Mouse (Mus musculus) neural tube, embryonic 11.5 days (tissue): ENCODE results near the gene Mtor. TPM values are rescaled to one million over a fixed set of nuclear protein-coding genes. Genes with fewer than 3 reads are reported as not detected.
A peak's percentile ranks its signal among the peaks of the same experiment; 100 is the strongest.

ENCODE experiments used
- ATAC-seq: fragments of 200-750 bp; cut with Nextera tagmentation; 2 replicates; pipeline ENCODE4 v1.8.0; 2017; ENCODE audit warnings: moderate number of reproducible peaks, mild to moderate bottlenecking, moderate TSS enrichment, moderate library complexity; ENCODE audit not compliant: insufficient read depth, low FRiP score, low TSS enrichment
- DNase-seq: peaks from one replicate; pipeline ENCODE4 v3.0.0-alpha.2; 2015; ENCODE audit warnings: low spot score
- H3K27ac ChIP-seq: fragments of 300-500 bp; sonication (generic); 2 replicates; pipeline ENCODE4 v1.5.1; 2014; ENCODE audit warnings: low read depth, mild to moderate bottlenecking, low read length
- H3K27me3 ChIP-seq: fragments of 300-500 bp; sonication (generic); 2 replicates; pipeline ENCODE4 v1.6.1; 2014; ENCODE audit warnings: mild to moderate bottlenecking, low read length, mixed read lengths; ENCODE audit not compliant: control insufficient read depth, insufficient read depth
- H3K36me3 ChIP-seq: fragments of 300-500 bp; sonication (generic); 2 replicates; pipeline ENCODE4 v1.6.1; 2014; ENCODE audit warnings: mild to moderate bottlenecking, low read length, moderate library complexity, mixed read lengths; ENCODE audit not compliant: control insufficient read depth, insufficient read depth
- H3K4me1 ChIP-seq: fragments of 300-500 bp; sonication (generic); 2 replicates; pipeline ENCODE4 v1.6.1; 2014; ENCODE audit warnings: low read length, mixed read lengths; ENCODE audit not compliant: control insufficient read depth, insufficient read depth
- H3K4me2 ChIP-seq: fragments of 300-500 bp; sonication (generic); 2 replicates; pipeline ENCODE4 v1.6.1; 2014; ENCODE audit warnings: low read depth, mild to moderate bottlenecking, moderate library complexity
- H3K4me3 ChIP-seq: fragments of 300-500 bp; sonication (generic); 2 replicates; pipeline ENCODE4 v1.5.1; 2014; ENCODE audit warnings: low read depth, low read length
- H3K9ac ChIP-seq: fragments of 300-500 bp; sonication (generic); 2 replicates; pipeline ENCODE4 v1.6.1; 2014; ENCODE audit warnings: mild to moderate bottlenecking, low read length
- H3K9me3 ChIP-seq: fragments of 300-500 bp; sonication (generic); 2 replicates; pipeline ENCODE4 v1.6.1; 2016; ENCODE audit warnings: low read length; ENCODE audit not compliant: control insufficient read depth
- WGBS: fragments of 180-500 bp; shearing (Covaris S2); extraction: QIAGEN DNeasy Blood & Tissue Kit; methylation state at CpG from one replicate; pipeline ENCODE4 v1.1.7; 2014; 5-methylcytosine and 5-hydroxymethylcytosine counted together
- polyA plus RNA-seq: library from polyadenylated mRNA; unstranded; fragments of >200 nt; fragmentation: Nextera tagmentation; extraction: Ambion mirVana; gene quantifications from 2 replicates; pipeline ENCODE4 v1.2.1, GENCODE M21; 2014

Gene Mtor
- polyA plus RNA-seq, result 34.1 and 36.1 TPM in 2 replicates

GRCm38 (mm10) chr4:148448179-148448852, at the start of gene Mtor:
TSS of gene Mtor (plus strand) at chr4:148448611.
- H3K27me3 ChIP-seq, result no peaks in the 10 kb centered on the region
- peak within 1 kb of the TSS; percentile 49; the same call in 1 of the 2 replicates for H3K27ac ChIP-seq
- H3K36me3 ChIP-seq, result no peaks in the 10 kb centered on the region; the same call in 1 of the 2 replicates
- H3K4me2 ChIP-seq, result peak within 1 kb of the TSS; percentile 77
- peak within 1 kb of the TSS; percentile 95 for H3K4me3 ChIP-seq
- H3K4me1 ChIP-seq, result peaks cover 14% of the 10 kb centered on the region
- no peaks in the 10 kb centered on the region for H3K9me3 ChIP-seq
- ATAC-seq (peak; percentile 95), DNase-seq (peak; percentile 94)
- H3K9ac ChIP-seq, result peak within 1 kb of the TSS; percentile 87
- under 1% methylated on average over 56 of the region's 56 CpGs for WGBS

DNA sequence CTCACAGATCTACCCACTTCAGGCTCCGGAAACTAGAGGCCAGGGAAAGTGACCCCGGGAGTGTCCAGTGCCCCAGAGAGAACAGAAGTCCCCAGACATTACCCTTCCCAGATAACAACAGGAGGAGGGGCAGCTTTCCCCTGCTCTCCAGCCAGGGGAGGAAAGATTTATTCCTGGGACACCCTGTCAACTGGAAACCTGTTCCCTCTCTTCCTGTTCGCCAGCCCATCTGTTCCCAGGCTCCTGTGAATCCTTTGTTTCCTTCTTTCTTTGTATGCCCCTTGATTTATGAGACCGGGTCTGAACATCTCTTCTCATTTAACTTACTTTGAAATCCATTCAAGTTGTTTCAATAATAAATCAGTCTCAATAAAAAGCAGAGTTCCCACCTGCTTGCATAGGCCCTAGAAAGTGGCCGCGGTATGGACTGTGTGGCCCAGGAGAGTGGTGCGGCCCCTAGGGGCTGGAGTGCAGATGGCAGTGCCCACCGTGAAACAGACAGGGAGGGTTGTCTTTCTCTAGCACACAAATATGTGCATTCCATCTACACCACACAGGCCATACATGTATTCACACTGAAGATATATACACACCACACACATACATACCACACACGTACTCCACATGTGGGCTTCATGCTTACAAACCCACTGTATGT, 48.8 kb upstream of the Mtor start:
- Histone ChIP-seq H3K36me3 (no peaks in the 10 kb centered on the region), H3K4me2 (no peak overlapping the region), H3K9me3 (no peaks in the 10 kb centered on the region), H3K9ac (no peak overlapping the region), H3K27me3 (no peaks in the 10 kb centered on the region), H3K4me1 (peaks cover 58% of the 10 kb centered on the region), H3K4me3 (no peak overlapping the region), H3K27ac (peak overlapping the region; percentile 91)
- 19% methylated on average over 9 of the region's 9 CpGs for WGBS
- ATAC-seq, result peak; percentile 75
- peak; percentile 68 for DNase-seq

DNA sequence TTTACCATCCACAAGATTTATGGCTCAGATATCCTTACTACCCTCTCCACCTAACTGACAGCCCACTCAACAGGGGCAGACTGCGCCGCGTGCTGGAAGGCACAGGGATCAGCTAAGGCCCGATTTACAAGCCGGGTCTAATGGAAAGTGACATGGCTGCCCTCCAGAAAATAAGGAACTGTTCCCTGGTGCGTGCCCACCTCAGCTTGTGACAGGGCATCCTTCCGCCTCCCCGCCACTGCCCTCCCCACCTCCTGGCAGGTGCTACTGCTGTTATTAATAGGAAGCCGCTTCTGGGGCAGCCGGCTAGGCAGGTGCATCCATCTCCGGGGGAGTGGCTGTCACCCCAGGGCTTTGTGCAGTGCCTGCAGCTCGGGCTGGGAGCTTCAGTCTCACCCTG, 45.0 kb upstream of the Mtor start:
- DNase-seq, result no peak
- ATAC-seq, result no peak
- H3K4me1 ChIP-seq, result peaks cover 58% of the 10 kb centered on the region

GRCm38 (mm10) chr4:148404748-148405147, 43.7 kb upstream of the Mtor start:
- H3K4me3 ChIP-seq, result no peak overlapping the region
- peak overlapping the region; percentile 31 for H3K4me2 ChIP-seq
- 2% methylated on average over 11 of the region's 11 CpGs for WGBS
- no peaks in the 10 kb centered on the region for H3K27me3 ChIP-seq
- ATAC-seq, result peak; percentile 24; the same call in 1 of the 2 replicates
- no peak overlapping the region for H3K9ac ChIP-seq
- H3K36me3 ChIP-seq, result no peaks in the 10 kb centered on the region
- no peaks in the 10 kb centered on the region for H3K9me3 ChIP-seq
- peaks cover 45% of the 10 kb centered on the region for H3K4me1 ChIP-seq
- peak overlapping the region; percentile 54; the same call in 1 of the 2 replicates for H3K27ac ChIP-seq
- peak; percentile 56 for DNase-seq

More for the DNA sequence above, 45.0 kb upstream of the Mtor start:
- Histone ChIP-seq H3K9me3 (no peaks in the 10 kb centered on the region), H3K4me2 (peak overlapping the region; percentile 19; the same call in 1 of the 2 replicates), H3K9ac (0 out of 2 replicates have a peak overlapping the region, but pooled peaks have one; percentile 28), H3K27ac (0 out of 2 replicates have a peak overlapping the region, but pooled peaks have one; percentile 54), H3K36me3 (no peaks in the 10 kb centered on the region), H3K27me3 (no peaks in the 10 kb centered on the region), H3K4me3 (no peak overlapping the region)
- 12% methylated on average over 12 of the region's 12 CpGs for WGBS

DNA sequence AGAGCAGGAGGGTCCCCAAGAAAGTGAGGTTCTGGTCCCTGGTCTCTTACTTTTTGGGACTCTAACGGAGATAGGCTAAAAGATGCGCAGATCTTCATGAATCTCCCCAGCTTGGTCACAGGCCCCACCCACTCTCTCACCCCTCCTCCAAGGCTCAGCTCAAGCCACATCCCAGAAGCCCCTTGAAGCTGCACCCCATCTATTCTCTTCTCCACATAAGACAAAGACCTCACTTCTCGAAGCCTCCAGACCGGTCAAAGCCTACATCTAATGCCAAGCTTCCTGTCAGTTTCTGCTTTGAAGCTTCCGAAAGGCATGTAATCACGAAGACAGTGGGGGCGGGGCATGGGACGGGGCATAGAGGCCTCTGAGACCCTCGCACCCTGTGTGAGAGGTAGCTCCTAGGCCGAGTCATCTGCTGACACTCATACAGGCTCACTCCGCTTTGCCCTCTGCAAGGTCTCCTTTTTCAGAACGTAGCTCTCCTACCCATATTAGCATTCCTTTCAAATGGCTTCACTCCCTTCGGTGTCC, 43.1 kb upstream of the Mtor start:
- no peak for ATAC-seq
- peak overlapping the region; percentile 46; the same call in 1 of the 2 replicates for H3K27ac ChIP-seq
- WGBS, result 10% methylated on average over 13 of the region's 13 CpGs
- no peak overlapping the region for H3K9ac ChIP-seq
- no peak for DNase-seq
- H3K4me3 ChIP-seq, result no peak overlapping the region
- H3K4me2 ChIP-seq, result no peak overlapping the region; the same call in 1 of the 2 replicates
- H3K36me3 ChIP-seq, result no peaks in the 10 kb centered on the region
- H3K9me3 ChIP-seq, result no peaks in the 10 kb centered on the region
- H3K27me3 ChIP-seq, result no peaks in the 10 kb centered on the region
- H3K4me1 ChIP-seq, result peaks cover 40% of the 10 kb centered on the region

GRCm38 (mm10) chr4:148408256-148408975, 40.0 kb upstream of the Mtor start:
- Histone ChIP-seq H3K9me3 (no peaks in the 10 kb centered on the region), H3K27ac (no peak overlapping the region), H3K4me1 (peaks cover 23% of the 10 kb centered on the region), H3K4me2 (no peak overlapping the region), H3K9ac (no peak overlapping the region), H3K27me3 (no peaks in the 10 kb centered on the region), H3K4me3 (no peak overlapping the region), H3K36me3 (no peaks in the 10 kb centered on the region)
- DNase-seq (no peak), ATAC-seq (no peak)
- WGBS, result 77% methylated on average over 10 of the region's 10 CpGs

GRCm38 (mm10) chr4:148415575-148415974, 32.8 kb upstream of the Mtor start:
- Histone ChIP-seq H3K4me1 (peaks cover 3% of the 10 kb centered on the region), H3K27ac (no peak overlapping the region), H3K4me2 (no peak overlapping the region), H3K36me3 (no peaks in the 10 kb centered on the region), H3K27me3 (no peaks in the 10 kb centered on the region), H3K9ac (no peak overlapping the region), H3K4me3 (no peak overlapping the region), H3K9me3 (no peaks in the 10 kb centered on the region)
- WGBS, result 11% methylated on average over 16 of the region's 16 CpGs
- no peak for ATAC-seq
- DNase-seq, result no peak

GRCm38 (mm10) chr4:148417074-148417526, 31.3 kb upstream of the Mtor start:
- 54% methylated on average over 11 of the region's 11 CpGs for WGBS
- Histone ChIP-seq H3K9me3 (no peaks in the 10 kb centered on the region), H3K27me3 (no peaks in the 10 kb centered on the region), H3K27ac (no peak overlapping the region), H3K4me2 (no peak overlapping the region), H3K9ac (no peak overlapping the region; the same call in 1 of the 2 replicates), H3K4me1 (peaks cover 3% of the 10 kb centered on the region), H3K36me3 (no peaks in the 10 kb centered on the region), H3K4me3 (no peak overlapping the region)
- DNase-seq (no peak), ATAC-seq (no peak)
